Mouse (Mus musculus) heart, postnatal 0 days (tissue): ENCODE measurements around the gene 9130213A22Rik.

Experiments used
- CTCF ChIP-seq: IDR thresholded peaks from 2 replicates; pipeline ENCODE4 v1.5.1; 2016; ENCODE audit warnings: antibody characterized with exemption, control low read depth, low read depth
- EP300 ChIP-seq: IDR thresholded peaks from 2 replicates; pipeline ENCODE4 v1.6.1; 2016; ENCODE audit warnings: antibody characterized with exemption, low read depth

- TF ChIP-seq CTCF (no peak), EP300 (no peak)
Observed at GRCm38 (mm10) chr11:69103531-69104435, 18.6 kb downstream of the 9130213A22Rik start.
